Mouse (Mus musculus) induced T-regulatory cell, adult 2 months (primary cell): ENCODE data around the gene Prune1.
A peak's percentile ranks its signal among the peaks of the same experiment; 100 is the strongest.

Source experiments
- DNase-seq: peaks from one replicate; pipeline ENCODE4 v3.0.0-alpha.2; 2012; ENCODE audit warnings: low read depth

Gene Prune1

GRCm38 (mm10) chr3:95212889-95213608 lies 68.8 kb downstream of the Prune1 start:
- peak; percentile 46 for DNase-seq

DNA sequence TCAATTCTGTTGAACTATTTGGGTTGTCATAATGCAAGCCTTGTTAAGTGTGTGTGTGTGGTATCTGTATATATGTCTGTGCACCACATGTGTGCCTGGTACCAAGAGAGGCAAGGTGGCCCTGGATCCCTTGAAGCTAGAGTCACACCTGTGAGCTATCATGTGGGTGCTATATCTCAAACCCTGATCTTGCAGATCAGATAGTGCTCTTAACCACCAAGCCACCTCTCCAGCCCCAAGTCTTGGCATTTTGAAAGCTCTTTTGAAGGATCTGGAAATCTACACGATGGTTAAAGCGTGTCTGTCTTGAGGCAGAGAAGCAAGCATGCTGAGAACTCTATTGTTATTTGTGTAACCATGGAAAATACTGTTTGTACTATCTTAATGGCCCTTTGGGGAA lies 71.3 kb downstream of the Prune1 start:
- DNase-seq = peak; percentile 62

DNA sequence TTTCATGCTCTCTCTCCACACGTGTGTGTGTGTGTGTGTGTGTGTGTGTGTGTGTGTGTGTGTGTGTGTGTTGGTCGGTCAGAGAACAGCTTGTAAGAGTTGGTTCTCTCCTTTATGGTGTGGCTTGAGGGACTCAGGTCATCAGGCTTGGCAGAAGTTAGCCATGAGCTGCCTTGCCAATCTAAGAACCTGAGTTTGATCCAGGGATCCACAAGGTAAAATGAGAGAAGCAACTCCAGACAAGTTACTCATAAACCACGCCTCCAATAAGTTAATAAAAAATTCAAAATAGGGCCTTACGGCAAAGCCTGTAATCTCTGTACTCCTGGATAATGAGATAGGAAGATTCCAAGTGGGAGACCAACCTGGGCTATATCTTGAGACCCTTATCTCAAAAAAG lies 73.6 kb downstream of the Prune1 start:
- DNase-seq = no peak

GRCm38 (mm10) chr3:95203880-95204279 lies 78.0 kb downstream of the Prune1 start:
- no peak for DNase-seq
